Mouse (Mus musculus) G1E (cell line): ENCODE results near the gene Trim25.

Experiments used
- CTCF ChIP-seq: IDR thresholded peaks from 2 replicates; pipeline ENCODE4 v1.5.1; 2012; ENCODE audit warnings: low read depth, low read length, inconsistent platforms, mixed read lengths
- TAL1 ChIP-seq: conservative IDR thresholded peaks from 2 replicates; pipeline ENCODE4 v1.6.1; 2012; ENCODE audit warnings: low read depth, low read length, inconsistent platforms, mixed read lengths

- TF ChIP-seq TAL1 (no peak), CTCF (no peak)
These were observed 32.0 kb downstream of the Trim25 start for GRCm38 (mm10) chr11:89031189-89031588.
